Mouse (Mus musculus) cerebellum, adult (tissue): ENCODE results near the gene Gsta3.

ENCODE experiments used
- ATAC-seq: cut with Nextera tagmentation; 2 replicates; pipeline ENCODE4 v1.9.2; 2017; ENCODE audit warnings: mild to moderate bottlenecking, moderate library complexity, mixed read lengths; ENCODE audit not compliant: insufficient number of reproducible peaks, low FRiP score, low TSS enrichment

The Gsta3 gene

DNA sequence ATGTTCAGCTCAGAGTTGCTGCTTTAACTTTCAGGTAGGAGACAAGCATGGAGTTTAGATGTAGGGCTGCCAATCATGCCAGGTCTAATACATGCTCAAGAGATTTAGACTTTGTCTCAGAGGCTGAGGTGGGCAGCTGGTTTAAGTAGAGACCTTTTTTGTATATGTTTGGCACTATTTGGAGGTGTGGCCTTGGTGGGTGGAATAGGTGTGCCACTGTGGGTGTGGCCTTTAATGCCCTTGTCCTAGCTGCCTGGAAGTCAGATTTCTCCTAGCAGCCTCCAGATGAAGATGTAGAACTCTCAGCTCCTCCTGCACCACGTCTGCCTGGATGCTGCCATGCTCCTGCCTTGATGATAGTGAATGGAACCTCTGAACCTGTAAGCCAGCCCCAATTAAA lies 52.2 kb downstream of the Gsta3 start:
- no peak for ATAC-seq

GRCm38 (mm10) chr1:21296169-21296568 lies 55.8 kb downstream of the Gsta3 start:
- no peak for ATAC-seq

- no peak for ATAC-seq
Observed at GRCm38 (mm10) chr1:21298114-21298513, 57.7 kb downstream of the Gsta3 start.

DNA sequence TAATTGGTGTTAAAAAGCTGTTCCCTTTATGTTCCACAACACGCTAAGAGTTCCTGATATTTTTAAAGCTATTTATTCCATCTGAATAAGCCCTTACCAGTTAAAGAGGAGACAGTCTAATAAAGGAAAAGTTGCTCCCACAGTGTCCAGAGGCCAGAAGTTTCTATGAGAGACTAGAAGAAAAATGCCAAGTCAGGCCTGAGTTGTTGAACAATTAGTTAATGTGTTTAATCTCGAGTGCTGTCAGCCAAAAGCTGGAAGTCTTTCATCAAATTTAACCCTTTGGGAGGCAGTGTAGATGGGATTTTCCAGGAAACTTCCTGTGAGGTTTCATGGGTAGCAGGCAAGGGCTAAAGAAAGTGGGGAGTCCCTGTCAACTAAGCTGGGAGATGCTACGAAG lies 59.4 kb downstream of the Gsta3 start:
- no peak for ATAC-seq

DNA sequence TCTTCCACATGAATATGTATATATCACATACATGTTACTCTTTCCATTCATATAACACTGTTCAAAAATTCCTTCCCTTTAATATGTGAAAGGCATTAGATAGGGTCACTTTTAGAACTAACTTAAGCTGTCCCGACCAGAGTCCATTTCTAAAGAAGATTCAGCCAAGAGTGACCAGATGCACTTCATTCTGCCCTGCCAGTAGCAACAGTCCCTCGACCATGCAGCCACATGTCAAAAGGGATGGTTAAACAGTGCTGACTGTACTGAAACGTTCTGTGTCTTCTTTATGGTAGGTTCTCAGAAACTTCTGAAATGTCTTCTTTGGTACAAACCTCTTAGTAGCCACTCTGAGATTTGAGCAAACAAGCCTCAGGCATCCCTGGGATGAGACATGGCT lies 61.3 kb downstream of the Gsta3 start:
- no peak for ATAC-seq

- ATAC-seq: no peak
Observed at GRCm38 (mm10) chr1:21304174-21304573, 63.8 kb downstream of the Gsta3 start.

DNA sequence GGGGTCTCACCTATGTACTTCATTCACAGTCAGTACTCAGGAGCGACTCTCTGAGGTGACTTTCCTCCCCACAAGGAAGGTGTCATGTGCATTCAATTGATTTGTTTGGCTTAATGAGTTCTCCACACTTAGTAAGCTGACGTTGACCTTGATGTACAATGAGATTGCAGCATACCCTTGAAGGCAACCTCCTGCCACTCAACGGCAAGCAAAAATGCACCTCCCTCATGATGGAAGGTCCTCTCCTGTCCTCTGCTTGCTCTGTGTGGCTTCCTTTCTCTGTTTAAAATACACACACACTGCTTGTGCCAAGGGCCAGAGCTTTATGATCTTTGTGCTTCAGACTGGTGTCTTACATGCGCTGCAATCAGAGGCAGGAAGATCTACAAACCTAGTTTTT lies 64.3 kb downstream of the Gsta3 start:
- no peak for ATAC-seq

DNA sequence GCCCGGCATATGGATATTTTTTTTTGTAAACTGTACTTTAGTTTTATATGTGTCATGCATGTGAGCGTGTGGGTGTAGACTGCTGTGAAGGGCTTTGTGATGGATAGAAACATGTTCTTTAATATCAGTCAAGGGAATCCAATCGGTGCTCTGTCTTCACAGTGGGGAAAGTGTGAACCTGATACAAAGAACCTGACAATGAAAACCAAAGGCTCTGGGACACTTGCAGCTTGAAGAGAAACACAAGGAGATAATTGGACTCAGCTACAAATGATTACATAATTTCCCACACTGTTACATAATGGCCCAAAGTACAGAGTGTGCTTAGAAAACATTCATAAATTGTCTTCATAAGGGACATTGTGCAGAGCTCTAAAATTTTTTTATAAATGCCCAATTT lies 65.1 kb downstream of the Gsta3 start:
- ATAC-seq: no peak

GRCm38 (mm10) chr1:21314336-21314735 lies 73.9 kb downstream of the Gsta3 start:
- ATAC-seq: no peak
